Mouse (Mus musculus) midbrain, postnatal 0 days (tissue): ENCODE data around the gene Gnb1l. TPM values are rescaled to one million over a fixed set of nuclear protein-coding genes. Genes with fewer than 3 reads are reported as not detected.
A peak's percentile ranks its signal among the peaks of the same experiment; 100 is the strongest.

ENCODE experiments used
- ATAC-seq: fragments of 200-750 bp; cut with Nextera tagmentation; 2 replicates; pipeline ENCODE4 v1.8.0; 2017; ENCODE audit warnings: moderate number of reproducible peaks, mild to moderate bottlenecking, moderate TSS enrichment, moderate library complexity; ENCODE audit not compliant: low FRiP score
- DNase-seq: peaks from one replicate; pipeline ENCODE4 v3.0.0-alpha.2; 2015; ENCODE audit warnings: low spot score
- H3K27ac ChIP-seq: fragments of 300-500 bp; sonication (generic); 2 replicates; pipeline ENCODE4 v1.5.1; 2014; ENCODE audit warnings: low read depth, mild to moderate bottlenecking, low read length, mixed read lengths
- H3K27me3 ChIP-seq: fragments of 300-500 bp; sonication (generic); 2 replicates; pipeline ENCODE4 v1.6.1; 2014; ENCODE audit warnings: low read length, control low read depth, mixed read lengths; ENCODE audit not compliant: insufficient read depth
- H3K36me3 ChIP-seq: fragments of 300-500 bp; sonication (generic); 2 replicates; pipeline ENCODE4 v1.6.1; 2014; ENCODE audit warnings: low read length, control low read depth, mixed read lengths; ENCODE audit not compliant: insufficient read depth
- H3K4me1 ChIP-seq: fragments of 300-500 bp; sonication (generic); 2 replicates; pipeline ENCODE4 v1.6.1; 2014; ENCODE audit warnings: mild to moderate bottlenecking, control low read depth, antibody characterized with exemption, low read length, mixed read lengths; ENCODE audit not compliant: insufficient read depth
- H3K4me2 ChIP-seq: fragments of 300-500 bp; sonication (generic); 2 replicates; pipeline ENCODE4 v1.6.1; 2014; ENCODE audit warnings: low read depth, mild to moderate bottlenecking, low read length, mixed read lengths; ENCODE audit not compliant: poor library complexity, severe bottlenecking
- H3K4me3 ChIP-seq: fragments of 300-500 bp; sonication (generic); 2 replicates; pipeline ENCODE4 v1.5.1; 2014; ENCODE audit warnings: low read depth, mild to moderate bottlenecking, low read length, moderate library complexity
- H3K9ac ChIP-seq: fragments of 300-500 bp; sonication (generic); replicated peaks from 2 replicates; pipeline ENCODE4 v1.6.1; 2014; ENCODE audit warnings: mild to moderate bottlenecking, low read length, moderate library complexity, mixed read lengths; ENCODE audit not compliant: poor library complexity, severe bottlenecking
- H3K9me3 ChIP-seq: fragments of 300-500 bp; sonication (generic); 2 replicates; pipeline ENCODE4 v1.6.1; 2016; ENCODE audit warnings: low read length, control low read depth
- CTCF ChIP-seq: IDR thresholded peaks from 2 replicates; pipeline ENCODE4 v1.5.1; 2016; ENCODE audit warnings: antibody characterized with exemption, mild to moderate bottlenecking
- WGBS: fragments of 180-500 bp; shearing (Covaris S2); extraction: QIAGEN DNeasy Blood & Tissue Kit; methylation state at CpG from one replicate; pipeline ENCODE4 v1.1.7; 2014; 5-methylcytosine and 5-hydroxymethylcytosine counted together
- polyA plus RNA-seq: library from polyadenylated mRNA; unstranded; fragments of >200 nt; fragmentation: Nextera tagmentation; extraction: Ambion mirVana; gene quantifications from 2 replicates; pipeline ENCODE4 v1.2.1, GENCODE M21; 2015
- total RNA-seq: library from RNA; depleted of rRNA; stranded (reverse); fragments of >200 nt; gene quantifications from 2 replicates; pipeline ENCODE4 v1.2.3, GENCODE M21; 2014

Gene Gnb1l
- total and polyA plus RNA-seq, 2 experiments from 2014 or later: 12.4 to 20.5 TPM

DNA sequence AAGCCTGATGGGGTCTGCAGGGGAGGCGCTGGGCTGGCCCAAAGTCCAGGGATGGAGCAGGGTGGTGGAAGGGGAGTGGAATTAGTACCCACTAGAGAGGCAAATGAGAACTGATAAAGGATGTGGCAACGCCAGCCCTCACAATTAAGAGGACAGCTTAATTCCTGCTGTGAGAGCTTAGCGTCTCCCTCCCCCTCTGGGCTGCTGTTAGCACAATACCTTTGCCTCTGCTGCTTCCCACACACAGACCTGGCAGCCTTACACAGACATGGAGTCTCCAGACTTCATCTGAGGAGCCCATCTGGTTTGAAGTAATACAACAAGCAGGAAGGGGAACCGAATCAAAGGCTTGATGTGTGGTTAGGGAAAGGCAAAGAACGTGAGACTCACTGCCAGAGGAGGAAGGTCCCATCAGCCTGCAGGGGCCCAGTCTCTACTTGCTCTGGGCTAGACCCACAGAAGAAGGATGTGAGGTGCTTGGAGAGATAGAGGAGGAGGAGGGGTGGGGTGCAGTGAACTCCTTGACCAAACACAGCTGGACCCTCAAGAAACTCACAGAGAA lies 79.2 kb downstream of the Gnb1l start:
- ATAC-seq: no peak
- 17% methylated on average over 5 of the region's 5 CpGs for WGBS

DNA sequence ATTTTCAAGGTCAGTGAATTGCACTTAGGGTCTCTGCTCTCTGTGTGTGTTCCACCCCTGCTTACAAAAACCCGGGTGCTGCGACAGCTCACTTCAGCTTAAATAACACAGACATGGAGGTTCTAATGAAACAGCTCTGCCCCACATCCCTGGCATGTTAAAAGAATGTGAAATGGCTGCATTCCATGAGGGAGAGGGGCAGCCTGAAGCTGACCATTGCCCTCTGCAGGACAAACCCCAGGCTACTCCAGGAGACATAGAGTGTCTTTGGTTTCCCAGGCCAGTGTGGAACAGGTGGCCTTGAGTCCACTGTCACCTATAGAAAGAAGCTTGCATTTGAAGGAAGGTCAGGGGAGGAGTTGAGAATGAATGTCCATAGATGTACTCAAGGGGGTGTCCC lies 81.9 kb downstream of the Gnb1l start:
- Histone ChIP-seq H3K4me3 (no peak overlapping the region), H3K9ac (no peak overlapping the region), H3K4me1 (0 out of 2 replicates have a peak, but pooled peaks cover 7% of the 10 kb centered on the region), H3K36me3 (no peaks in the 10 kb centered on the region), H3K9me3 (no peaks in the 10 kb centered on the region), H3K27ac (no peak overlapping the region), H3K27me3 (peaks cover 49% of the 10 kb centered on the region), H3K4me2 (no peak overlapping the region)
- peak; percentile 36; the same call in 1 of the 2 replicates for TF ChIP-seq CTCF
- 34% methylated on average over 2 of the region's 2 CpGs for WGBS
- no peak for ATAC-seq
- DNase-seq: no peak

More for the DNA sequence above, 79.2 kb downstream of the Gnb1l start:
- Histone ChIP-seq H3K27me3 (peaks cover 35% of the 10 kb centered on the region), H3K4me3 (no peak overlapping the region), H3K4me1 (0 out of 2 replicates have a peak, but pooled peaks cover 7% of the 10 kb centered on the region), H3K4me2 (no peak overlapping the region), H3K9ac (no peak overlapping the region), H3K9me3 (no peaks in the 10 kb centered on the region), H3K27ac (no peak overlapping the region), H3K36me3 (no peaks in the 10 kb centered on the region)
- no peak for DNase-seq
- no peak for TF ChIP-seq CTCF

DNA sequence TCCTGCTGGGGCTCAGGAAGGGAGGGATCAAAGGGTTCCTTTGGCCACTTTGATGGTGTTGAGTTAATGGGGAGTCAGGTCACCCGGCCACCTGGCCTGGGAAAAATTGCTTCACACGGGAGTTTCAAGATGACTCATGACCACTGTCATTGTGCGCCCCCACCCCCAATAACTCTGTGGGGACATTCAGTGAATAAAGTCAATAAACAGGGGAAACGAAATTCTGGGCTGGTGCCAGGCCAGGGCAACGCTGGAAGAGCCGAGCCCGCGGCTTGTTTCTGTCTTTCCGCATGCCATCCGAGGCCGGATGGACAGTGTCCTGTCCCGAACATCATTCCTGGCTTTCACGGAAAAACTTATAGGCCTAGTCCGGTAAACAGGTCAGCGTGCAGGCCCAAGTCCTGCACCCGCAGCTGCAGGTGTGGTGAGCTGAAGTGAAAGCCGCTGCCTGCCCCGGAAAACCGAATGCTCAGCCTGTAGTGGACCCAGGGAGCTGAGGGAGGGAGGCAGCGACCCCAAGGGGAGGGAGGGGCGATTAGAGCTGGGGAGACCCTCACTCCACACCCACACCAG lies 82.6 kb downstream of the Gnb1l start:
- H3K9ac ChIP-seq: no peak overlapping the region
- no peaks in the 10 kb centered on the region for H3K36me3 ChIP-seq
- no peak overlapping the region for H3K27ac ChIP-seq
- peaks cover 57% of the 10 kb centered on the region for H3K27me3 ChIP-seq
- ATAC-seq (no peak), DNase-seq (no peak)
- WGBS: 6% methylated on average over 21 of the region's 21 CpGs
- TF ChIP-seq CTCF: no peak
- H3K4me3 ChIP-seq: peak overlapping the region; percentile 40
- H3K4me1 ChIP-seq: 0 out of 2 replicates have a peak, but pooled peaks cover 7% of the 10 kb centered on the region
- no peaks in the 10 kb centered on the region for H3K9me3 ChIP-seq
- peak overlapping the region; percentile 56 for H3K4me2 ChIP-seq

DNA sequence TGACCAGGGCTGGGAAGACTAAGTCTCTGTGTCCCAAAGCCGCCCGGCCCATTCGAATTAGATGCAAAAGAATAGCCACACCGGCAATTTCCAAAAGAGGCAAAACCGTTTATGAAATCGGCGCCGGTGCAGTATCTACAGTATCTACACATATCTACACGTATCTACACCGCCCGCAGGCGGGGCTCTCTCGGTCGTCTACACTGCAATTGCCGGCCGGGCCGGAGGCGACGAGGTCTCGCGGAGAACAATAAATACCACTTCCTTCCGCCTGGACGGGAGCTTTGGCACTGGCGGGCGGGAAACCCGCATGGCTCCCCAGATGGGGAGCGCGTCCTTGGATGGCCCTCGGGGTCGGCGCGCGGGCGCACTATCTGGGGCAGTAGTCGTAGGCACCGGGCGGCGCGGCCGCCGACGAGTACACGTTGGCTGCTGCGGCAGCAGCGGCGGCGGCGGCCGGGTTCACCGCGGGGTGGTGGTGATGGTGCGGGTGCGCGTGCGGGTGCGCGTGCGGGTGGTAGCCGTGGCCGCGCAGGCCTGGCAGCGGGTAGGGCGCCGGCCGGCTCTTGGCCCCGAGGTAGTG lies 83.2 kb downstream of the Gnb1l start:
- Histone ChIP-seq H3K4me3 (peak overlapping the region; percentile 40), H3K27ac (no peak overlapping the region), H3K36me3 (no peaks in the 10 kb centered on the region), H3K4me2 (peak overlapping the region; percentile 56), H3K9ac (peak overlapping the region; percentile 29; the same call in 1 of the 2 replicates), H3K9me3 (no peaks in the 10 kb centered on the region), H3K27me3 (peaks cover 59% of the 10 kb centered on the region), H3K4me1 (peaks cover 11% of the 10 kb centered on the region; the same call in 1 of the 2 replicates)
- ATAC-seq (peak; percentile 38), DNase-seq (no peak)
- 1% methylated on average over 61 of the region's 66 CpGs for WGBS
- no peak for TF ChIP-seq CTCF

DNA sequence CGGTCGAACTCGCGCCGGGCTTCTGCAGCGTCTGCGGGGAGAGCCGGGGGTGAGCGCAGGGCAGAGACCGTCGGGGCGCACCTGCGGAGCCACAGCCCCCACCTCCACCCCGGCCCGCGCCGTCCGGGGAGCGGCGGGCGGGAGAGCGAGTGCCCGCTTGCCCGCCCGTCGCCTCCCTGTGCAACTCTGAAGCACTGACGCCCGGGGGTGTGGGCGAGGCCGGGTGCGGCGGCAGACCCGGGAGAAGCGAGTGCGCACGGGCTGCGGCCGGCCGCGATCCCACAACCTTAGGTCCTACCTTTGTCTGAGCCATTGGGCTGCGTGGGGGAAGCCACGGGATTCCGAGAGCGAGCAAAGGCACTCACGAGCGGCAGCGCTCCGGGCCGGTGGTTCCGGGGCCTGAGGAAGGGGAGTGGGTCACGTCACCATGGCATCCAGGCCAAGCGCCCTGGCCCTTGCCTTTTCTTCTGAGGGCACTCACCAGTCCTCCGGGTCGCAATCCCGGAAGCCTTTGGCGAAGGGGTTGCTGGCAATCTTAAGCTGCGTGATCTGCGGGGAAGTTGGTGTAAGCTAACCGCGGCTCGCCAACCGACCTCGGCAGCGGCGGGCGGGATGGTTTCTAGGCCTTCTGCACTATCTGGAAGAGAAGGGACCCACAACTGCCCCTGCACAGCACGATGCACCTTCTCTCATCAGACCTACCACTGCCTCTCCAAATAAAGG lies 84.1 kb downstream of the Gnb1l start:
- 2% methylated on average over 59 of the region's 67 CpGs for WGBS
- no peaks in the 10 kb centered on the region for H3K9me3 ChIP-seq
- no peak overlapping the region for H3K9ac ChIP-seq
- peak overlapping the region; percentile 56 for H3K4me2 ChIP-seq
- TF ChIP-seq CTCF: no peak
- H3K4me3 ChIP-seq: peak overlapping the region; percentile 40
- H3K27ac ChIP-seq: no peak overlapping the region
- H3K36me3 ChIP-seq: no peaks in the 10 kb centered on the region
- peaks cover 12% of the 10 kb centered on the region; the same call in 1 of the 2 replicates for H3K4me1 ChIP-seq
- 0 out of 2 replicates have a peak, but pooled peaks have one; percentile 5 for ATAC-seq
- no peak for DNase-seq
- H3K27me3 ChIP-seq: peaks cover 61% of the 10 kb centered on the region
